Mouse (Mus musculus) midbrain, embryonic 16.5 days (tissue): Measurements from ENCODE around the gene Lpp. TPM values are rescaled to one million over a fixed set of nuclear protein-coding genes. Genes with fewer than 3 reads are reported as not detected.

Source experiments
- ATAC-seq: fragments of 200-750 bp; cut with Nextera tagmentation; 2 replicates; pipeline ENCODE4 v1.8.0; 2017; ENCODE audit warnings: moderate TSS enrichment
- H3K27ac ChIP-seq: fragments of 300-500 bp; sonication (generic); 2 replicates; pipeline ENCODE4 v1.5.1; 2014; ENCODE audit warnings: mild to moderate bottlenecking, low read length, mixed read lengths
- H3K27me3 ChIP-seq: fragments of 300-500 bp; sonication (generic); 2 replicates; pipeline ENCODE4 v1.6.1; 2014; ENCODE audit warnings: low read depth, low read length, mixed read lengths; ENCODE audit not compliant: control insufficient read depth, insufficient read depth
- H3K36me3 ChIP-seq: fragments of 300-500 bp; sonication (generic); 2 replicates; pipeline ENCODE4 v1.6.1; 2014; ENCODE audit warnings: mild to moderate bottlenecking, low read length, moderate library complexity, mixed read lengths; ENCODE audit not compliant: control insufficient read depth, insufficient read depth
- H3K4me1 ChIP-seq: fragments of 300-500 bp; sonication (generic); 2 replicates; pipeline ENCODE4 v1.6.1; 2014; ENCODE audit warnings: mild to moderate bottlenecking, low read length, mixed read lengths; ENCODE audit not compliant: control insufficient read depth, insufficient read depth
- H3K4me2 ChIP-seq: fragments of 300-500 bp; sonication (generic); 2 replicates; pipeline ENCODE4 v1.6.1; 2014; ENCODE audit warnings: mild to moderate bottlenecking, low read length, mixed read lengths
- H3K4me3 ChIP-seq: fragments of 300-500 bp; sonication (generic); 2 replicates; pipeline ENCODE4 v1.5.1; 2014; ENCODE audit warnings: low read depth, mild to moderate bottlenecking, low read length, moderate library complexity, mixed read lengths
- H3K9ac ChIP-seq: fragments of 300-500 bp; sonication (generic); 2 replicates; pipeline ENCODE4 v1.6.1; 2014; ENCODE audit warnings: low read depth, low read length, mixed read lengths
- H3K9me3 ChIP-seq: fragments of 300-500 bp; sonication (generic); replicated peaks from 2 replicates; pipeline ENCODE4 v1.6.1; 2014; ENCODE audit warnings: mild to moderate bottlenecking, low read length, mixed read lengths; ENCODE audit not compliant: control insufficient read depth, poor library complexity, severe bottlenecking
- WGBS: fragments of 180-500 bp; shearing (Covaris S2); extraction: QIAGEN DNeasy Blood & Tissue Kit; methylation state at CpG from one replicate; pipeline ENCODE4 v1.1.7; 2014; 5-methylcytosine and 5-hydroxymethylcytosine counted together
- polyA plus RNA-seq: library from polyadenylated mRNA; unstranded; fragments of >200 nt; fragmentation: Nextera tagmentation; extraction: Ambion mirVana; gene quantifications from 2 replicates; pipeline ENCODE4 v1.2.1, GENCODE M21; 2015

Lpp gene
- polyA plus RNA-seq, 1 experiment from 2014 or later: 10.7 TPM

- WGBS: 91% methylated on average over 6 of the region's 6 CpGs
- no peaks in the 10 kb centered on the region for H3K36me3 ChIP-seq
- H3K4me1 ChIP-seq: no peaks in the 10 kb centered on the region
- no peaks in the 10 kb centered on the region for H3K27me3 ChIP-seq
- H3K4me2 ChIP-seq: no peak overlapping the region
- no peak overlapping the region for H3K4me3 ChIP-seq
- ATAC-seq: no peak
- H3K27ac ChIP-seq: no peak overlapping the region
- no peak overlapping the region for H3K9ac ChIP-seq
- H3K9me3 ChIP-seq: no peaks in the 10 kb centered on the region
These were observed 517.0 kb downstream of the Lpp start for GRCm38 (mm10) chr16:24910321-24910720.

- no peak overlapping the region for H3K4me3 ChIP-seq
- no peak overlapping the region for H3K27ac ChIP-seq
- no peaks in the 10 kb centered on the region for H3K9me3 ChIP-seq
- 53% methylated on average over 3 of the region's 3 CpGs for WGBS
- no peak overlapping the region for H3K9ac ChIP-seq
- H3K4me2 ChIP-seq: no peak overlapping the region
- no peak; the same call in 1 of the 2 replicates for ATAC-seq
- H3K4me1 ChIP-seq: no peaks in the 10 kb centered on the region
- H3K27me3 ChIP-seq: no peaks in the 10 kb centered on the region
- no peaks in the 10 kb centered on the region for H3K36me3 ChIP-seq
These were observed 517.5 kb downstream of the Lpp start for GRCm38 (mm10) chr16:24910834-24911233.

GRCm38 (mm10) chr16:24912381-24912780 lies 519.1 kb downstream of the Lpp start:
- no peak for ATAC-seq
- H3K4me1 ChIP-seq: no peaks in the 10 kb centered on the region
- 81% methylated on average over 1 of the region's 1 CpGs for WGBS

GRCm38 (mm10) chr16:24913021-24913420 lies 519.7 kb downstream of the Lpp start:
- Histone ChIP-seq H3K9me3 (no peaks in the 10 kb centered on the region), H3K27ac (no peak overlapping the region), H3K9ac (no peak overlapping the region), H3K36me3 (no peaks in the 10 kb centered on the region), H3K4me1 (no peaks in the 10 kb centered on the region), H3K27me3 (no peaks in the 10 kb centered on the region), H3K4me2 (no peak overlapping the region), H3K4me3 (no peak overlapping the region)
- no peak for ATAC-seq
- 87% methylated on average over 3 of the region's 3 CpGs for WGBS

More at GRCm38 (mm10) chr16:24912381-24912780, 519.1 kb downstream of the Lpp start:
- Histone ChIP-seq H3K9ac (no peak overlapping the region), H3K4me2 (no peak overlapping the region), H3K36me3 (no peaks in the 10 kb centered on the region), H3K4me3 (no peak overlapping the region), H3K27me3 (no peaks in the 10 kb centered on the region), H3K9me3 (no peaks in the 10 kb centered on the region), H3K27ac (no peak overlapping the region)

- H3K9me3 ChIP-seq: no peaks in the 10 kb centered on the region
- WGBS: 76% methylated on average over 7 of the region's 7 CpGs
- H3K9ac ChIP-seq: no peak overlapping the region
- no peak overlapping the region; the same call in 1 of the 2 replicates for H3K27ac ChIP-seq
- no peak for ATAC-seq
- no peaks in the 10 kb centered on the region for H3K36me3 ChIP-seq
- no peaks in the 10 kb centered on the region for H3K4me1 ChIP-seq
- H3K4me3 ChIP-seq: no peak overlapping the region
- H3K4me2 ChIP-seq: no peak overlapping the region
- no peaks in the 10 kb centered on the region for H3K27me3 ChIP-seq
These were observed 520.5 kb downstream of the Lpp start for GRCm38 (mm10) chr16:24913641-24914392.

GRCm38 (mm10) chr16:24914393-24914751 lies 521.1 kb downstream of the Lpp start:
- H3K36me3 ChIP-seq: no peaks in the 10 kb centered on the region
- no peak overlapping the region; the same call in 1 of the 2 replicates for H3K27ac ChIP-seq
- H3K27me3 ChIP-seq: no peaks in the 10 kb centered on the region
- H3K9me3 ChIP-seq: no peaks in the 10 kb centered on the region
- no peaks in the 10 kb centered on the region for H3K4me1 ChIP-seq
- H3K9ac ChIP-seq: no peak overlapping the region
- ATAC-seq: peak; percentile 83
- no peak overlapping the region for H3K4me3 ChIP-seq
- 32% methylated on average over 3 of the region's 3 CpGs for WGBS
- H3K4me2 ChIP-seq: no peak overlapping the region

GRCm38 (mm10) chr16:24915470-24915869 lies 522.2 kb downstream of the Lpp start:
- H3K4me1 ChIP-seq: 0 out of 2 replicates have a peak, but pooled peaks cover 2% of the 10 kb centered on the region
- no peaks in the 10 kb centered on the region for H3K36me3 ChIP-seq
- 94% methylated on average over 4 of the region's 4 CpGs for WGBS
- no peak overlapping the region for H3K4me2 ChIP-seq
- no peak overlapping the region for H3K27ac ChIP-seq
- H3K4me3 ChIP-seq: no peak overlapping the region
- no peak for ATAC-seq
- H3K9me3 ChIP-seq: no peaks in the 10 kb centered on the region
- no peak overlapping the region for H3K9ac ChIP-seq
- H3K27me3 ChIP-seq: no peaks in the 10 kb centered on the region

- 23% methylated on average over 11 of the region's 11 CpGs for WGBS
- 0 out of 2 replicates have a peak, but pooled peaks cover 2% of the 10 kb centered on the region for H3K4me1 ChIP-seq
- H3K4me2 ChIP-seq: peak overlapping the region; percentile 37
- no peak overlapping the region for H3K9ac ChIP-seq
- H3K36me3 ChIP-seq: no peaks in the 10 kb centered on the region
- no peaks in the 10 kb centered on the region for H3K9me3 ChIP-seq
- H3K4me3 ChIP-seq: no peak overlapping the region
- H3K27ac ChIP-seq: no peak overlapping the region
- ATAC-seq: no peak
- H3K27me3 ChIP-seq: no peaks in the 10 kb centered on the region
These were observed 526.2 kb downstream of the Lpp start for GRCm38 (mm10) chr16:24919349-24920012.

GRCm38 (mm10) chr16:24930070-24930469 lies 536.8 kb downstream of the Lpp start:
- H3K4me2 ChIP-seq: no peak overlapping the region

More at GRCm38 (mm10) chr16:24930070-24930469, 536.8 kb downstream of the Lpp start:
- no peak overlapping the region for H3K27ac ChIP-seq
- no peak for ATAC-seq
- H3K36me3 ChIP-seq: no peaks in the 10 kb centered on the region
- no peaks in the 10 kb centered on the region for H3K27me3 ChIP-seq
- H3K9ac ChIP-seq: no peak overlapping the region
- no peak overlapping the region for H3K4me3 ChIP-seq
- H3K4me1 ChIP-seq: 0 out of 2 replicates have a peak, but pooled peaks cover 2% of the 10 kb centered on the region
- H3K9me3 ChIP-seq: no peaks in the 10 kb centered on the region
